Mouse (Mus musculus): ENCODE measurements around the gene Pdgfc.

DNA sequence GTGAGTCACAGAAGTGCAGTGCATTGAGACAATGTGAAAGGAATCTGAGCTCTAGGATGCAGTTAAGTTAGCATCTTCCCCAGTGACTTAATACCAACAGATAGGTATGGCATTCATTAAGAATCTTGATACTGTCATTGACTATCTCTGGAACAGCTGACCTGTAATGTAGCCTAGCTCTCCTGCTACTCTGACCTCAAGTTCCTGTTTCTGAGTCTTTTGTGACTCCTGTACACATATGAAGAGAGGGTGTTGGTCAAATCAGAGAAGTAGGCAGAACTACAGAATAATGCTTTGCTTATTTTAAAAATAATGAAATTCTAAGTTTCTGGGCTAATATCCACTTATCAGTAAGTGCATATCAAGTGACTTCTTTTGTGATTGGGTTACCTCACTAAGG lies 17.9 kb downstream of the Pdgfc start:
- TF ChIP-seq GATA1 (IDR thresholded peaks at IDR 0.05; ENCODE audit: borderline replicate concordance, low read length) (no peak), FLI1 (IDR thresholded peaks at IDR 0.05; ENCODE audit: low read length) (no peak)
